Mouse (Mus musculus) neural tube, embryonic 10.5 days (tissue): ENCODE results near the gene Bmp15.

Experiments used
- DNase-seq: peaks from one replicate; pipeline ENCODE4 v3.0.0-alpha.2; 2017; ENCODE audit warnings: low spot score; ENCODE audit errors: extremely low spot score

Gene Bmp15

GRCm38 (mm10) chrX:6320621-6321020 is at the start of gene Bmp15:
Gene Bmp15, minus strand, starts transcription at chrX:6320721.
- DNase-seq, result no peak

- no peak for DNase-seq
Measured at GRCm38 (mm10) chrX:6368822-6369221, 48.3 kb upstream of the Bmp15 start.

- DNase-seq, result no peak
Measured at GRCm38 (mm10) chrX:6357503-6358114, 37.1 kb upstream of the Bmp15 start.

GRCm38 (mm10) chrX:6356876-6357275 is 36.4 kb upstream of the Bmp15 start:
- DNase-seq, result no peak

- DNase-seq, result no peak
Measured at GRCm38 (mm10) chrX:6345273-6345959, 24.9 kb upstream of the Bmp15 start.

GRCm38 (mm10) chrX:6324056-6324455 is 3.5 kb upstream of the Bmp15 start:
- no peak for DNase-seq

- DNase-seq, result no peak
Measured at GRCm38 (mm10) chrX:6317747-6318146, 2.8 kb downstream of the Bmp15 start.
